Mouse (Mus musculus) stomach, postnatal 0 days (tissue): ENCODE data around the gene AI854703.

Source experiments
- CTCF ChIP-seq: IDR thresholded peaks from 2 replicates; pipeline ENCODE4 v1.5.1; 2016; ENCODE audit warnings: antibody characterized with exemption, low read depth, mild to moderate bottlenecking, moderate library complexity
- EP300 ChIP-seq: optimal IDR thresholded peaks from 2 replicates; pipeline ENCODE3; 2016; ENCODE audit warnings: antibody characterized with exemption

GRCm38 (mm10) chr6:48609512-48609911 lies 17.1 kb upstream of the AI854703 start:
- TF ChIP-seq EP300 (no peak), CTCF (no peak)
